8 mouse cellular contexts compared by ENCODE assay signal in the genomic region with DNA sequence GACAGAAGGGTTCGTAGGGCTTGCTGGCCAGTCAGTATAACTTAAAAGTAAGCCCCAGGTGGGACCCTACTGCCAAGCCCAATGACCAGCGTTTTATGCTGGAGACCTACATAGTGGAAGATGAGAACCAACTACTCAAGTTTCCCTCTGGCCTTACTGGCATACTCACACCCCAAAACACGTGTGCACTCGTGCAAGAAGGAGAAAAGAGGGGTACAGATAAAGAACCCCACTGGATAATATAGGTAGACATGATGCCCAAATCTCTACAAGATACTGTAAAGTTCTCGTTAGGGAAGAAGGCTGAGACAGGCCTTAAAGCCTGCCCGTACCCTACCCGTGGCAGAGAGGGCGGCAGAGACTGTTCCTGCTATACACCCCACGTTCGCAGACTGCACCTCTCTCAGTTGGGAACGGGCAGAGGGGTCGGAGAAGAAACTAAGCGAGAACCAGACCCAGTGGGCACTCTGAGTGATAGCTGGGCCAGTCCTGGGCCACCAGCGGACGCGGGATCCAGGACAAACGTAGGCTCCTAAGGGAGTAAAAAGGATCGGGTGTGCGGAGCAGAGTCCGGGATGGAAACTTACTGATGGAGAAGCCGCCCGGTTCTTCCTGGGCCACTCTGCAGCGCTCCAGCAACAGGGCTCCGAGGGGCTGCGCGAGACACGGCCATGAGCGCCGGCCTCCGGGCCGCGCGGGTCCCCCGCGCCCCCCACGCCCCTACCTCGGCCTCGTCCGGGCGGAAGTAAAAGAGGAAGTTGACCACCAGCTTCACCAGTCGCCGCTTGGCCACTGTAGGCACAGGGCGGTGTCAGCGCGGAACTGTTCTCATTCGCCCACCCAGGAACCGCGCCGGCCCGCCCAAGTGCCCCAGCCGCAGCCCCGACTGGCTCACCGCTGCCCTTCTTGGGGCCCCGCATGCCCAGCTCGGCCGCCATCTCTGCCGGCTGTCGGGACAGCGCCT. TPM values are rescaled to one million over a fixed set of nuclear protein-coding genes. Genes with fewer than 3 reads are reported as not detected.
DNase-seq lines count a peak whose midpoint lies in the region; ATAC-seq and TF ChIP-seq lines count a peak whose summit lies in the region.

No protein-coding gene starts in this region.

- peak overlapping the region; percentile 96 for H3K9ac ChIP-seq in heart, postnatal 0 days (replicated peaks; ENCODE audit: low read depth, low read length)
- H3K9ac ChIP-seq in liver, embryonic 16.5 days (ENCODE audit: low read depth, low read length) = peak overlapping the region; percentile 94
- peak overlapping the region; percentile 84 for H3K9ac ChIP-seq in stomach, embryonic 15.5 days

- no peak for DNase-seq in left cerebral cortex, adult 2 months (ENCODE audit: extremely low spot score in 1 of 2, low spot score in 2 of 2)
- no peak for DNase-seq in left cerebral cortex, adult 18-20 months (ENCODE audit: low spot score in 2 of 2)
- peak; percentile 49 for DNase-seq in heart, postnatal 0 days (ENCODE audit: low spot score)
- no peak for DNase-seq in urinary bladder, postnatal 36 days (ENCODE audit: low spot score in 2 of 2)
- DNase-seq in layer of hippocampus, adult 18-20 months (ENCODE audit: low spot score in 2 of 2) = no peak

- H3K9me3 ChIP-seq in heart, postnatal 0 days (replicated peaks; ENCODE audit: control insufficient read depth, low read length) = no peaks in the 10 kb centered on the region
- H3K9me3 ChIP-seq in liver, embryonic 16.5 days (replicated peaks; ENCODE audit: control insufficient read depth, low read length) = no peaks in the 10 kb centered on the region
- H3K9me3 ChIP-seq in stomach, embryonic 15.5 days = no peaks in the 10 kb centered on the region

- H3K4me3 ChIP-seq in left cerebral cortex, adult 2 months = peak overlapping the region; percentile 98
- H3K4me3 ChIP-seq in brown adipose tissue, adult 24 weeks (ENCODE audit: insufficient read depth, low read depth, low read length) = peak overlapping the region; percentile 90
- H3K4me3 ChIP-seq in heart, postnatal 0 days (ENCODE audit: low read depth, low read length) = peak overlapping the region; percentile 90
- peak overlapping the region; percentile 93 for H3K4me3 ChIP-seq in liver, embryonic 16.5 days (ENCODE audit: low read depth, low read length)
- H3K4me3 ChIP-seq in stomach, embryonic 15.5 days (replicated peaks) = peak overlapping the region; percentile 79

- WGBS in heart, postnatal 0 days = 2% methylated on average over 58 of the region's 59 CpGs
- WGBS in liver, embryonic 16.5 days (ENCODE audit: insufficient replicate concordance) = 2% methylated on average over 58 of the region's 59 CpGs
- 1% methylated on average over 59 of the region's 59 CpGs for WGBS in stomach, embryonic 15.5 days

- TF ChIP-seq CTCF in left cerebral cortex, adult 2 months (IDR thresholded peaks at IDR 0.05) = no peak
- no peak for TF ChIP-seq CTCF in heart, postnatal 0 days (IDR thresholded peaks at IDR 0.05; ENCODE audit: low read depth)

- peak; percentile 50 for ATAC-seq in heart, postnatal 0 days (ENCODE audit: insufficient read depth, low read depth)
- ATAC-seq in liver, embryonic 16.5 days (ENCODE audit: low read depth) = peak; percentile 52
- peak; percentile 70 for ATAC-seq in stomach, embryonic 15.5 days (ENCODE audit: insufficient read depth, low FRiP score, low read depth)

- H3K27ac ChIP-seq in left cerebral cortex, adult 2 months = peak overlapping the region; percentile 98
- peak overlapping the region; percentile 99 for H3K27ac ChIP-seq in brown adipose tissue, adult 24 weeks (replicated peaks; ENCODE audit: low read depth, low read length)
- peak overlapping the region; percentile 98 for H3K27ac ChIP-seq in heart, postnatal 0 days (ENCODE audit: low read depth)
- H3K27ac ChIP-seq in liver, embryonic 16.5 days (ENCODE audit: low read length) = peak overlapping the region; percentile 97
- H3K27ac ChIP-seq in stomach, embryonic 15.5 days = peak overlapping the region; percentile 99

- peaks cover 5% of the 10 kb centered on the region; the same call in 1 of the 2 replicates for H3K4me1 ChIP-seq in brown adipose tissue, adult 24 weeks (ENCODE audit: control insufficient read depth, insufficient read depth, insufficient read length, low read length)
- peaks cover 22% of the 10 kb centered on the region for H3K4me1 ChIP-seq in heart, postnatal 0 days (ENCODE audit: control insufficient read depth, insufficient read depth)
- H3K4me1 ChIP-seq in liver, embryonic 16.5 days (ENCODE audit: control insufficient read depth, low read depth, low read length) = peaks cover 25% of the 10 kb centered on the region
- peaks cover 21% of the 10 kb centered on the region for H3K4me1 ChIP-seq in stomach, embryonic 15.5 days

- intact Hi-C loops in left cerebral cortex, adult 2 months (cut with DNase I) = loop anchor here (2.0 kb wide), 1 partner anchor 43 kb away; the partner anchor contains the start of gene Dot1l

- H3K36me3 ChIP-seq in heart, postnatal 0 days (replicated peaks; ENCODE audit: control insufficient read depth, insufficient read depth, low read length) = peaks cover 54% of the 10 kb centered on the region
- peaks cover 46% of the 10 kb centered on the region for H3K36me3 ChIP-seq in liver, embryonic 16.5 days (ENCODE audit: control insufficient read depth, insufficient read depth)
- peaks cover 35% of the 10 kb centered on the region for H3K36me3 ChIP-seq in stomach, embryonic 15.5 days

- peak overlapping the region; percentile 96 for H3K4me2 ChIP-seq in heart, postnatal 0 days (ENCODE audit: low read depth, low read length)
- peak overlapping the region; percentile 93 for H3K4me2 ChIP-seq in liver, embryonic 16.5 days (ENCODE audit: low read depth, low read length)
- peak overlapping the region; percentile 84 for H3K4me2 ChIP-seq in stomach, embryonic 15.5 days

- H3K27me3 ChIP-seq in heart, postnatal 0 days (ENCODE audit: control insufficient read depth, insufficient read depth, low read length) = no peaks in the 10 kb centered on the region
- no peaks in the 10 kb centered on the region for H3K27me3 ChIP-seq in liver, embryonic 16.5 days (ENCODE audit: control insufficient read depth, insufficient read depth, low read depth, low read length)
- no peaks in the 10 kb centered on the region for H3K27me3 ChIP-seq in stomach, embryonic 15.5 days (replicated peaks)

- no peak for TF ChIP-seq EP300 in heart, postnatal 0 days (IDR thresholded peaks at IDR 0.05; ENCODE audit: low read depth)

RNA-seq across cellular contexts. Expression of gene Sf3a2, which starts 0.5 kb away (rescaled TPM):
- total RNA-seq in left cerebral cortex, adult 2 months (2021) = 10 to 100 TPM; 42.0 to 48.7 TPM
- 10 to 100 TPM; 46.8 to 53.3 TPM for total RNA-seq in left cerebral cortex, adult 18-20 months (2021)
- polyA plus RNA-seq in brown adipose tissue, adult 24 weeks (2012; ENCODE audit: insufficient read depth, insufficient read length, missing spikeins) = 12.1 and 15.3 TPM in 2 replicates
- total RNA-seq in heart, postnatal 0 days (2014; rRNA removed; ENCODE audit: low replicate concordance) = 8.8 and 12.7 TPM in 2 replicates
- 25.2 and 26.0 TPM in 2 replicates for polyA plus RNA-seq in heart, postnatal 0 days (2015; fragmentation: Nextera tagmentation; extraction: Ambion mirVana)
- 23.4 and 30.1 TPM in 2 replicates for polyA plus RNA-seq in liver, embryonic 16.5 days (2015; fragmentation: Nextera tagmentation; extraction: Ambion mirVana)
- polyA plus RNA-seq in stomach, embryonic 15.5 days (2015; fragmentation: Nextera tagmentation; extraction: Ambion mirVana) = 52.6 and 62.0 TPM in 2 replicates
- total RNA-seq in layer of hippocampus, adult 18-20 months (2021) = 10 to 100 TPM; 52.3 to 57.3 TPM

RNA-seq across cellular contexts. Expression of gene Plekhj1, which starts 1.0 kb away (rescaled TPM):
- 10 to 100 TPM; 68.2 to 71.0 TPM for total RNA-seq in left cerebral cortex, adult 2 months (2021)
- total RNA-seq in left cerebral cortex, adult 18-20 months (2021) = 10 to 100 TPM; 66.1 to 77.7 TPM
- 30.2 and 40.5 TPM in 2 replicates for polyA plus RNA-seq in brown adipose tissue, adult 24 weeks (2012; ENCODE audit: insufficient read depth, insufficient read length, missing spikeins)
- 29.3 and 50.6 TPM in 2 replicates for total RNA-seq in heart, postnatal 0 days (2014; rRNA removed; ENCODE audit: low replicate concordance)
- 41.8 and 44.4 TPM in 2 replicates for polyA plus RNA-seq in heart, postnatal 0 days (2015; fragmentation: Nextera tagmentation; extraction: Ambion mirVana)
- polyA plus RNA-seq in liver, embryonic 16.5 days (2015; fragmentation: Nextera tagmentation; extraction: Ambion mirVana) = 61.4 and 64.7 TPM in 2 replicates
- polyA plus RNA-seq in stomach, embryonic 15.5 days (2015; fragmentation: Nextera tagmentation; extraction: Ambion mirVana) = 117 and 118 TPM in 2 replicates
- total RNA-seq in layer of hippocampus, adult 18-20 months (2021) = 10 to 100 TPM; 63.3 to 71.2 TPM

RNA-seq across cellular contexts. Expression of gene Amh, which starts 7.6 kb away (rescaled TPM):
- total RNA-seq in left cerebral cortex, adult 2 months (2021) = 1 to 10 TPM; 1.9 to 3.8 TPM
- total RNA-seq in left cerebral cortex, adult 18-20 months (2021) = 1 to 10 TPM; 2.4 to 2.9 TPM
- not detected in 2 replicates for polyA plus RNA-seq in brown adipose tissue, adult 24 weeks (2012; ENCODE audit: insufficient read depth, insufficient read length, missing spikeins)
- 4.0 TPM in 1 of 2 replicates, not detected in the other for total RNA-seq in heart, postnatal 0 days (2014; rRNA removed; ENCODE audit: low replicate concordance)
- polyA plus RNA-seq in heart, postnatal 0 days (2015; fragmentation: Nextera tagmentation; extraction: Ambion mirVana) = 0.18 and 0.22 TPM in 2 replicates
- polyA plus RNA-seq in liver, embryonic 16.5 days (2015; fragmentation: Nextera tagmentation; extraction: Ambion mirVana) = 0.08 TPM in 1 of 2 replicates, not detected in the other
- not detected in 2 replicates for polyA plus RNA-seq in stomach, embryonic 15.5 days (2015; fragmentation: Nextera tagmentation; extraction: Ambion mirVana)
- 1 to 10 TPM; 3.3 to 3.6 TPM for total RNA-seq in layer of hippocampus, adult 18-20 months (2021)

RNA-seq across cellular contexts. Expression of gene Jsrp1, which starts 15.8 kb away (rescaled TPM):
- 1 to 10 TPM; 5.9 to 7.4 TPM for total RNA-seq in left cerebral cortex, adult 2 months (2021)
- 1 to 10 TPM; 6.6 to 8.0 TPM for total RNA-seq in left cerebral cortex, adult 18-20 months (2021)
- polyA plus RNA-seq in brown adipose tissue, adult 24 weeks (2012; ENCODE audit: insufficient read depth, insufficient read length, missing spikeins) = 2.4 and 4.9 TPM in 2 replicates
- total RNA-seq in heart, postnatal 0 days (2014; rRNA removed; ENCODE audit: low replicate concordance) = 2.2 TPM in 1 of 2 replicates, not detected in the other
- 2.3 and 2.7 TPM in 2 replicates for polyA plus RNA-seq in heart, postnatal 0 days (2015; fragmentation: Nextera tagmentation; extraction: Ambion mirVana)
- 0.54 and 1.2 TPM in 2 replicates for polyA plus RNA-seq in liver, embryonic 16.5 days (2015; fragmentation: Nextera tagmentation; extraction: Ambion mirVana)
- polyA plus RNA-seq in stomach, embryonic 15.5 days (2015; fragmentation: Nextera tagmentation; extraction: Ambion mirVana) = 1.0 and 1.4 TPM in 2 replicates
- total RNA-seq in layer of hippocampus, adult 18-20 months (2021) = 1 to 10 TPM; 2.2 to 3.0 TPM

RNA-seq across cellular contexts. Expression of gene Oaz1, which starts 29.0 kb away (rescaled TPM):
- total RNA-seq in left cerebral cortex, adult 2 months (2021) = 100 to 1,000 TPM; 476 to 536 TPM
- 100 to 1,000 TPM; 517 to 561 TPM for total RNA-seq in left cerebral cortex, adult 18-20 months (2021)
- 447 and 892 TPM in 2 replicates for polyA plus RNA-seq in brown adipose tissue, adult 24 weeks (2012; ENCODE audit: insufficient read depth, insufficient read length, missing spikeins)
- 2,373 and 2,460 TPM in 2 replicates for total RNA-seq in heart, postnatal 0 days (2014; rRNA removed; ENCODE audit: low replicate concordance)
- polyA plus RNA-seq in heart, postnatal 0 days (2015; fragmentation: Nextera tagmentation; extraction: Ambion mirVana) = 1,975 and 1,990 TPM in 2 replicates
- polyA plus RNA-seq in liver, embryonic 16.5 days (2015; fragmentation: Nextera tagmentation; extraction: Ambion mirVana) = 1,363 and 1,382 TPM in 2 replicates
- 1,556 and 1,602 TPM in 2 replicates for polyA plus RNA-seq in stomach, embryonic 15.5 days (2015; fragmentation: Nextera tagmentation; extraction: Ambion mirVana)
- total RNA-seq in layer of hippocampus, adult 18-20 months (2021) = 100 to 1,000 TPM; 518 to 519 TPM
